Mouse (Mus musculus): ENCODE results near the gene Prss46.

DNA sequence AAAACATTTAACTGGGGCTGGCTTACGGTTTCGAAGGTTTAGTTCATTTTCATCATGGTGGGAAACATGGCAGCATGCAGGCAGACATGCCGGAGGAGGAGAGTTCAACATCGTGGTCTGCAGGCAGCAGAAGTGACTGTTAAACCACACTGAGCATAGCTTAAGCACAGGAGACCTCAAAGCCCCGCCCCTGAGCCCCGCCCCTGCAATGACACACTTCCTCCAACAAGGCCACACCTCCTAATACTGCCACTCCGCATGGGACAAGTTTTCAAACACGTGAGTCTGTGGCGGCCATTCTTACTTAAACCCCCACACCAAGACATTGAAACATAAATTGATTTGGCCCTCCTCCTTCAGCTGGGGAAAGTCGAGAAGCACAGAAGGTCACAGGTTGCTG is 47.3 kb upstream of the Prss46 start:
- TF ChIP-seq POLR2A (IDR thresholded peaks at IDR 0.05; ENCODE audit: borderline replicate concordance, insufficient read depth, low read length) (no peak), CTCF (IDR thresholded peaks at IDR 0.05; ENCODE audit: borderline replicate concordance, insufficient read depth, low read depth, low read length) (no peak)
